Mouse (Mus musculus): ENCODE results near the gene Marf1. TPM values are rescaled to one million over a fixed set of nuclear protein-coding genes. Genes with fewer than 3 reads are reported as not detected.

The Marf1 gene
- 9.5 and 10.3 TPM in 2 replicates for polyA plus RNA-seq (2014; fragmentation: Nextera tagmentation; extraction: Ambion mirVana)

- ATAC-seq (replicated peaks; ENCODE audit: low FRiP score): peak; percentile 88
- peak within 1 kb of the TSS; percentile 82 for H3K27ac ChIP-seq (ENCODE audit: low read depth, low read length)
These were observed at the start of gene Marf1, which contains the start of gene Nde1 for GRCm38 (mm10) chr16:14162988-14163416. Gene Marf1 (minus strand): TSS chr16:14163351. Gene Nde1 (plus strand): TSS chr16:14163275.

GRCm38 (mm10) chr16:14198798-14199197, 35.6 kb upstream of the Marf1 start:
- H3K4me3 ChIP-seq (ENCODE audit: low read depth, low read length): no peak overlapping the region

More at GRCm38 (mm10) chr16:14162988-14163416, at the start of gene Marf1, which contains the start of gene Nde1:
- Histone ChIP-seq H3K9me3 (ENCODE audit: control insufficient read depth, low read length) (no peaks in the 10 kb centered on the region), H3K27me3 (replicated peaks; ENCODE audit: control insufficient read depth, insufficient read depth, low read length) (no peaks in the 10 kb centered on the region), H3K36me3 (ENCODE audit: control insufficient read depth, insufficient read depth, low read length) (peaks cover 3% of the 10 kb centered on the region; the same call in 1 of the 2 replicates), H3K9ac (ENCODE audit: low read depth, low read length) (peak within 1 kb of the TSS; percentile 95), H3K4me2 (peak within 1 kb of the TSS; percentile 87), H3K4me3 (ENCODE audit: low read depth, low read length) (peak within 1 kb of the TSS; percentile 85), H3K4me1 (replicated peaks; ENCODE audit: control insufficient read depth, insufficient read depth, low read length) (peaks cover 21% of the 10 kb centered on the region)
- peak; percentile 90 for DNase-seq (ENCODE audit: low spot score)
- under 1% methylated on average over 43 of the region's 43 CpGs for WGBS

GRCm38 (mm10) chr16:14195427-14195826, 32.3 kb upstream of the Marf1 start:
- Histone ChIP-seq H3K4me2 (no peak overlapping the region), H3K27me3 (replicated peaks; ENCODE audit: control insufficient read depth, insufficient read depth, low read length) (no peaks in the 10 kb centered on the region), H3K27ac (ENCODE audit: low read depth, low read length) (no peak overlapping the region), H3K36me3 (ENCODE audit: control insufficient read depth, insufficient read depth, low read length) (peaks cover 10% of the 10 kb centered on the region; the same call in 1 of the 2 replicates), H3K9me3 (ENCODE audit: control insufficient read depth, low read length) (no peaks in the 10 kb centered on the region), H3K4me3 (ENCODE audit: low read depth, low read length) (no peak overlapping the region), H3K9ac (ENCODE audit: low read depth, low read length) (no peak overlapping the region), H3K4me1 (replicated peaks; ENCODE audit: control insufficient read depth, insufficient read depth, low read length) (no peaks in the 10 kb centered on the region)
- ATAC-seq (replicated peaks; ENCODE audit: low FRiP score) (no peak), DNase-seq (ENCODE audit: low spot score) (no peak)
- 23% methylated on average over 1 of the region's 1 CpGs for WGBS

More at GRCm38 (mm10) chr16:14198798-14199197, 35.6 kb upstream of the Marf1 start:
- WGBS: 71% methylated on average over 4 of the region's 4 CpGs
- Histone ChIP-seq H3K36me3 (ENCODE audit: control insufficient read depth, insufficient read depth, low read length) (no peaks in the 10 kb centered on the region), H3K27me3 (replicated peaks; ENCODE audit: control insufficient read depth, insufficient read depth, low read length) (no peaks in the 10 kb centered on the region), H3K4me1 (replicated peaks; ENCODE audit: control insufficient read depth, insufficient read depth, low read length) (no peaks in the 10 kb centered on the region), H3K9me3 (ENCODE audit: control insufficient read depth, low read length) (no peaks in the 10 kb centered on the region), H3K4me2 (no peak overlapping the region), H3K9ac (ENCODE audit: low read depth, low read length) (no peak overlapping the region), H3K27ac (ENCODE audit: low read depth, low read length) (no peak overlapping the region)
- DNase-seq (ENCODE audit: low spot score) (no peak), ATAC-seq (replicated peaks; ENCODE audit: low FRiP score) (no peak)

- H3K27ac ChIP-seq (ENCODE audit: low read depth, low read length): no peak overlapping the region
- no peak for ATAC-seq (replicated peaks; ENCODE audit: low FRiP score)
These were observed 31.2 kb upstream of the Marf1 start for GRCm38 (mm10) chr16:14194164-14194950.

GRCm38 (mm10) chr16:14185516-14185915, 22.4 kb upstream of the Marf1 start:
- H3K4me2 ChIP-seq: no peak overlapping the region
- no peaks in the 10 kb centered on the region for H3K27me3 ChIP-seq (replicated peaks; ENCODE audit: control insufficient read depth, insufficient read depth, low read length)
- no peak overlapping the region for H3K4me3 ChIP-seq (ENCODE audit: low read depth, low read length)
- H3K4me1 ChIP-seq (replicated peaks; ENCODE audit: control insufficient read depth, insufficient read depth, low read length): no peaks in the 10 kb centered on the region
- peaks cover 65% of the 10 kb centered on the region for H3K36me3 ChIP-seq (ENCODE audit: control insufficient read depth, insufficient read depth, low read length)
- H3K9me3 ChIP-seq (ENCODE audit: control insufficient read depth, low read length): no peaks in the 10 kb centered on the region
- 88% methylated on average over 5 of the region's 5 CpGs for WGBS
- no peak overlapping the region for H3K9ac ChIP-seq (ENCODE audit: low read depth, low read length)
- no peak overlapping the region for H3K27ac ChIP-seq (ENCODE audit: low read depth, low read length)
- DNase-seq (ENCODE audit: low spot score) (no peak), ATAC-seq (replicated peaks; ENCODE audit: low FRiP score) (no peak)

More at GRCm38 (mm10) chr16:14194164-14194950, 31.2 kb upstream of the Marf1 start:
- no peak overlapping the region for H3K4me2 ChIP-seq
- H3K9ac ChIP-seq (ENCODE audit: low read depth, low read length): no peak overlapping the region
- WGBS: 74% methylated on average over 9 of the region's 9 CpGs
- H3K27me3 ChIP-seq (replicated peaks; ENCODE audit: control insufficient read depth, insufficient read depth, low read length): no peaks in the 10 kb centered on the region
- no peaks in the 10 kb centered on the region for H3K9me3 ChIP-seq (ENCODE audit: control insufficient read depth, low read length)
- H3K36me3 ChIP-seq (ENCODE audit: control insufficient read depth, insufficient read depth, low read length): peaks cover 19% of the 10 kb centered on the region
- H3K4me1 ChIP-seq (replicated peaks; ENCODE audit: control insufficient read depth, insufficient read depth, low read length): no peaks in the 10 kb centered on the region
- H3K4me3 ChIP-seq (ENCODE audit: low read depth, low read length): no peak overlapping the region
- DNase-seq (ENCODE audit: low spot score): no peak

GRCm38 (mm10) chr16:14183856-14184255, 20.7 kb upstream of the Marf1 start:
- H3K36me3 ChIP-seq (ENCODE audit: control insufficient read depth, insufficient read depth, low read length): peaks cover 57% of the 10 kb centered on the region
- H3K4me1 ChIP-seq (replicated peaks; ENCODE audit: control insufficient read depth, insufficient read depth, low read length): no peaks in the 10 kb centered on the region
- no peak for DNase-seq (ENCODE audit: low spot score)
- H3K4me3 ChIP-seq (ENCODE audit: low read depth, low read length): no peak overlapping the region
- H3K27ac ChIP-seq (ENCODE audit: low read depth, low read length): no peak overlapping the region
- H3K27me3 ChIP-seq (replicated peaks; ENCODE audit: control insufficient read depth, insufficient read depth, low read length): no peaks in the 10 kb centered on the region
- 67% methylated on average over 1 of the region's 1 CpGs for WGBS
- H3K9me3 ChIP-seq (ENCODE audit: control insufficient read depth, low read length): no peaks in the 10 kb centered on the region
- H3K9ac ChIP-seq (ENCODE audit: low read depth, low read length): no peak overlapping the region
- no peak overlapping the region for H3K4me2 ChIP-seq
- no peak for ATAC-seq (replicated peaks; ENCODE audit: low FRiP score)

GRCm38 (mm10) chr16:14182360-14182759, 19.2 kb upstream of the Marf1 start:
- no peak overlapping the region for H3K9ac ChIP-seq (ENCODE audit: low read depth, low read length)
- DNase-seq (ENCODE audit: low spot score) (no peak), ATAC-seq (replicated peaks; ENCODE audit: low FRiP score) (no peak)
- peaks cover 5% of the 10 kb centered on the region; the same call in 1 of the 2 replicates for H3K4me1 ChIP-seq (replicated peaks; ENCODE audit: control insufficient read depth, insufficient read depth, low read length)
- peaks cover 54% of the 10 kb centered on the region for H3K36me3 ChIP-seq (ENCODE audit: control insufficient read depth, insufficient read depth, low read length)
- WGBS: 84% methylated on average over 5 of the region's 5 CpGs
- no peak overlapping the region for H3K4me3 ChIP-seq (ENCODE audit: low read depth, low read length)
- no peak overlapping the region for H3K4me2 ChIP-seq
- no peaks in the 10 kb centered on the region for H3K27me3 ChIP-seq (replicated peaks; ENCODE audit: control insufficient read depth, insufficient read depth, low read length)
- no peak overlapping the region for H3K27ac ChIP-seq (ENCODE audit: low read depth, low read length)
- no peaks in the 10 kb centered on the region for H3K9me3 ChIP-seq (ENCODE audit: control insufficient read depth, low read length)

- H3K4me2 ChIP-seq: no peak overlapping the region
- no peak for DNase-seq (ENCODE audit: low spot score)
- H3K27ac ChIP-seq (ENCODE audit: low read depth, low read length): no peak overlapping the region
- no peak overlapping the region for H3K9ac ChIP-seq (ENCODE audit: low read depth, low read length)
- no peaks in the 10 kb centered on the region for H3K27me3 ChIP-seq (replicated peaks; ENCODE audit: control insufficient read depth, insufficient read depth, low read length)
- no peak for ATAC-seq (replicated peaks; ENCODE audit: low FRiP score)
- H3K9me3 ChIP-seq (ENCODE audit: control insufficient read depth, low read length): no peaks in the 10 kb centered on the region
- peaks cover 55% of the 10 kb centered on the region for H3K36me3 ChIP-seq (ENCODE audit: control insufficient read depth, insufficient read depth, low read length)
- no peak overlapping the region for H3K4me3 ChIP-seq (ENCODE audit: low read depth, low read length)
- WGBS: 69% methylated on average over 6 of the region's 6 CpGs
- H3K4me1 ChIP-seq (replicated peaks; ENCODE audit: control insufficient read depth, insufficient read depth, low read length): peaks cover 6% of the 10 kb centered on the region; the same call in 1 of the 2 replicates
These were observed 17.1 kb upstream of the Marf1 start for GRCm38 (mm10) chr16:14180163-14180733.
